Mouse (Mus musculus) heart, adult 11 months (tissue): Measurements from ENCODE around the gene Gatd1.
A peak's percentile ranks its signal among the peaks of the same experiment; 100 is the strongest.
"Not testable (repeated sequence)": the region's sequence is repeated elsewhere in the genome, so short reads cannot be mapped to it uniquely, and the experiment has no call there.

Experiments
- DNase-seq: peaks from one replicate; pipeline ENCODE4 v3.0.0; 2022

The Gatd1 gene

DNA sequence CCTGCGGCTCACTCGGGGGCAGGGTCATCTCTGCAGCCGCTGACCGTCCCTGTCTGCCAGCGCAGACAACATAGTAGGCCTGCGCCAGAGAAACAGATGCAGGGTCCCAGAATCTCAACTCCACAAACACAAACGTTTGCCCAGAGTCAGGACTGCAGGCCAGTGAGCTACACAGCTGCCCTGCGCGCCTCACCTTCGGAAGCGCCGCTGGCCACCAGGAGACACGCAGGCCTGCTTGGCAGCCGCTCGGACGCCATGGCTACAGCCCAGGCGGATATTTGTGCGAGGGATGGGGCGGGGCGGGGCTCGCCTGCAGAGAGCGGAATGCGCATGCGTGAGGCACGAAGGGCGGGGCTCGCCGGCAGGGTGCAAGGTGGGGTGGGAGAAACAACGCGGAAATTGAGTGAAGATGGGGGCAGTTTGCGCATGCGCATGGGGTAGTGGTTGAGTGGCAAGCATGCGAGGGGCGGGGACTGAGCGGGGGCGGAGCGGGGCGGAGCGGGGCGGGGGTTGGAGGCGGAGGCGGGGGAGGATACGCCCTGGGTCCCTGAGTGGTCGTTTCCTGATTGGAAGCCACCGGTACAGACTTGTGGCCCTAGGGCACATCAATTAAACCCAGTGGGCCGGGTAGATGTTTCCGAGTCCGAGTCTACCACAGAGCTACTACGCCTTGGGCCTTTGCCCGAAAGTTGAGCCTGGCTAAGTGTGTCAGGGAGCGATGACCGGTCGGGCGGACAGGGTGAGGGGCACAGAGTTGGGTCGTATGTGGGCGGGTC is at the start of gene Gatd1:
Gene Gatd1, minus strand, starts transcription at position 328 of the 776 bp plus-strand sequence.
- peak; percentile 100 for DNase-seq

DNA sequence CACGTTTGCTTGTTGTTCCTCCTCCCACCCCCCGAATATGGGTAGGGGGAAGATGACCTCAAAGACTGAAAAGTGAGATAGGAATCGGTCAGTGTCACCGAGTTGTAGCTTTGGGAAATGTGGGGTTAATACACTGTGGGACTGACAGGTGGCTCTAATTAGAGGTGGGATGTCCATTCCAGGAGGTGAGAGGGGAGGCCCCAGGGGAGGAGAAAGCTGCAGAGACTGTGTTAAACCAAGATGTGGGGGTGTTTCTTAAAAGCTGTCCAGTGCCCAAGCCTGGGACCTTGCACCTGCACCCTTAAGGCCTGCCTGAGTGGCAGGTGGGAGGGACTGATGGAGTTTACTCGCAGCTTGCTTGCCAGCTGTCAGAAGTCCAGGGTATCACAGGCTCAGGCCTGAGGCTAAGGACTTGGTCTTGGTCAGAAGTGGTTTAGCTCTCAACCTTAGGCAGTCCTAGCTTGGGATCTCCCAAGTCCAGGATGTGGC is 48.4 kb upstream of the Gatd1 start:
- peak; percentile 97 for DNase-seq

DNA sequence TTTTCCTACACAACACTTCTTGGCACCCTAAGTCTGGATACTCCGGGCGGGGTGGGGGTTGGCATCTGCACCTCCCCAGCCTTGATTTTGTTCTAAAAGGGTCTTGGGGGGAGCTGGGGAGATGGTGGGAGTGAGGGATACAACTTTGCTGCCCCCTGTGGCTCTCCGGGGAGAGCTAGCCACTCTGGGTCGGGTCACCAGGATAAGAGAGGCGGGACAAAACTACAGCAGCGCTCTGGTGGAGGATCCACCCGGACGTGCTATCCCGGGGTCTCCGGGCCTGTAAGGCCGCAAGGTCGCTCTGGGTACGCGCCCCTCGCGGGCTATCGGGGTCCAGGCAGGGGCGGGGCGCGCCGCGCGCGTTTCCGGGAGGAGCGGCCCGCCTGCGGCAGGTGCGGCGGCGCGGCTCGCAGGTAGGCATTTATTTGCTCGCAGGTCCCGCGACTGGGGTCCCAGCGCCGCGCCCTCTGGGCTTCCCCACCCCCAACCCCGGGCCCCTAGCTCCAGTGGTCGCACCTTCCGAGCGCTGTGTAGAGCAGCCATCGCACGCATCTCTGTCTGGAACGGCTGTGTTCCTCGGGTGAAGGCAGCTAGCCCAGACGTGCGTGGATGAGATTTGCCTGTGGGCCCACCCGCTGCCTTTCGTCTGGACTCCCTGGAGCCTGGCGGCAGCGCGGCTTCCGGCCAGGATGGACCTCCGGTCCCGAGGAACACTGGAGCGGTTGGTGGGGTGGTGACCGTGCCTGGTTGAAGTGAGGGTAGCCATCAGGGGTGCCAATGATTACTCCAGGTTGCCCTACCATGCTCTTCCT is 47.8 kb upstream of the Gatd1 start:
- peak; percentile 98 for DNase-seq

DNA sequence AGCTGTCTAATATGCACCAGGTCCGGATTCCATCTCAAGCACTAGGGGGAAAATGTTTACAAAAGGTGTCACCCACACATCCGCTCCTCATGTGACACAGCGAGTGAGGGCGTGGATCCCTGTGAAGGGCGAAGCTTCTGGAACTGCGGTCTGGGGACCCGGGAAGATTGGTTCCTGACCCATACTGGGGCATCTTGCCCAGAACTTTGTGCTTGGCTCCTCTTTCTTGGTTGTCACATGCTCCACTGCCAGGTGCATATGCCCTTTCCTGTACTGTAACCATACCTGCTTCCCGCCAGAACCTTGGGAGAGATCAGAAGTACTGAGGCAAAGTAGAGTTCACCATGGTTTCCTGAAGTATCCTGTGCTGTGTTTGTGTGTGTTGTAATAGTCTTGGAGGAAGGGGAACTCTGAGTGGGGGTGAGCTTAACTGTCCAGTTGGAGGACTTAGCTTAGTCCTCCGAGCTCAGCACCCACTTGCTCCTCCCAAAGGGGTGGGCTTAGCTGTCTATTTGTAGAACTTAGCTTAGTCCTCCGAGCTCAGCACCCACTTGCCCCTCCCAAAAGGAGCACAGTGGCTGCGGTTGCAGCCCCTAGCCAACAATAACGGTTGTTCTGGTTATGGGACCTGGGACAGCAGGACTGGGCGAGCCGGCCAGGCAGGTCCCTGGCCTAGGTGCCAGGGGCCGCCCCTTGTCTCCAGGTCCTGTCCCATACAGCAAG is 46.6 kb upstream of the Gatd1 start, which contains the start of gene Cracr2b:
Gene Cracr2b, plus strand, starts transcription at position 704 of the 723 bp plus-strand sequence.
- DNase-seq: peak; percentile 98

DNA sequence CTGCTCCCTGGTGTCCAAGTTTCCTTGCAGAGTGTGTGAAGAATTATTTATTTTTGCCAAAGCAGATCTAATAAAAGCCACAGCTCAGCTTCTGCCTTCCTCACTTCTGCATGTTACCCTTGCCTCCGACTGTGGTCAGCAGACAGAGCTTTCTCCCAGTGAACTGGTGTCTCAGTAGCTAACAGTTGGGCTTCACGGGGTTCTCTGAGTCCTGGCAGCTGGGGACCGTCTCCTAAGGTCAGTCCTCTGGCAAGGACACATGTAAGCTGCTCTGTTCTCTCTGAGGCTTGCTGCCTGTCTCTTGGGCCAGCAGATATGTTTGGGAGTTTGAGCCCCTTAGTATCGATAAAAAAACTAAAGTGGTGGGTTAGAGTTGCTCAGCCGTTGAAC is 46.1 kb upstream of the Gatd1 start:
- peak; percentile 95 for DNase-seq

DNA sequence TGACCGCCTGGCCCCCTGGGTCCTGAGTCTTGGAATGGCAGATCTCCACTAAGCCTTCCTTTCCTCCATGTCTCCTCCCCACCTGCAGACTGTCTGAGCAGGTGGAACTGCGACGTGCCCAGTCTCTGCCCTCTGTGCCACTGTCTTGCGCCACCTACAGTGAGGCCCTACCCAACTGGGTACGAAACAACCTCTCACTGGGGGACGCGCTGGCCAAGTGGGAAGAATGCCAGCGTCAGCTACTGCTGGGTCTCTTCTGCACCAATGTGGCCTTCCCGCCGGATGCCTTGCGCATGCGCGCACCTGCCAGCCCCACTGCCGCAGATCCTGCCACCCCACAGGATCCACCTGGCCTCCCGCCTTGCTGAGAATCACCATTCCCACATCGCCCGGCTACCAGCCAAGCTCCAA is 45.4 kb upstream of the Gatd1 start:
- peak; percentile 96 for DNase-seq

DNA sequence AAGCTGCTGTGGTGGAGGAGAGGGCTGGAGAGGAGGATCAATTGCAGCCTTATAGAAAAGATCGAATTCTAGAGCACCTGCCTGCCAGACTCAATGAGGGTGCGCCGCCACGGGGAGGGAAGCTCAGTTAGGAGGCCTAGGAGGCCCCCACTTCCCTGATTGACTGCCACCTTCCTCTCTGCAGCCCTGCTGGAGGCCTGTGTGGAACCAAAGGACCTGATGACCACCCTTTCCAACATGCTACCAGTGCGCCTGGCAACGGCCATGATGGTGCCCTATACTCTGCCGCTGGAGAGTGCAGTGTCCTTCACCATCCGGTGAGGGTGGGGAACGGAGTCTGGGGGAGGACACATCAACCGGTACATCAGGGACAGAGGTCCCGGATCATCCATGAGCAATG is 44.7 kb upstream of the Gatd1 start:
- DNase-seq: peak; percentile 95

DNA sequence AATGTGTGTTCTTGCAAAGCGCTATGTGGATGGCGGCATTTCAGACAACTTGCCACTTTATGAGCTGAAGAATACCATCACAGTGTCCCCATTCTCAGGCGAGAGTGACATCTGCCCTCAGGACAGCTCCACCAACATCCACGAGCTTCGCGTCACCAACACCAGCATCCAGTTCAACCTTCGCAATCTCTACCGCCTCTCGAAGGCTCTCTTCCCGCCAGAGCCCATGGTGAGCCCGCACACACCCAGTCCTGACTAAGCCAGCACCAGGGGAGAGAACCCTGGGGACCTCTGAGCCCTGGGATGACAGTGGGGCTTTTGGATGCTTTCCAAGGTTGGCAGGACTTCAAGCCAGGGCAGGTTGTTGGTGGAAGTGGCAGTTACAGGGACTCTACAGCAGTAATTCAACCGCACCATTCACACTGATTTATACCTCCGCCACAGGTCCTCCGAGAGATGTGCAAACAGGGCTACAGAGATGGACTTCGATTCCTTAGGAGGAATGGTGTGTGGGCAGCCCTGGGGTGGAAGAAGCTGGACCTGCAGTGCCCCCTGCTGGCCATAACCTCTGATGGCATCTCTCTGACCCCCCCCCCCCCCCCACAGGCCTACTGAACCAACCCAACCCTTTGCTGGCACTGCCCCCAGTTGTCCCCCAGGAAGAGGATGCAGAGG is 44.2 kb upstream of the Gatd1 start:
- peak; percentile 97 for DNase-seq

DNA sequence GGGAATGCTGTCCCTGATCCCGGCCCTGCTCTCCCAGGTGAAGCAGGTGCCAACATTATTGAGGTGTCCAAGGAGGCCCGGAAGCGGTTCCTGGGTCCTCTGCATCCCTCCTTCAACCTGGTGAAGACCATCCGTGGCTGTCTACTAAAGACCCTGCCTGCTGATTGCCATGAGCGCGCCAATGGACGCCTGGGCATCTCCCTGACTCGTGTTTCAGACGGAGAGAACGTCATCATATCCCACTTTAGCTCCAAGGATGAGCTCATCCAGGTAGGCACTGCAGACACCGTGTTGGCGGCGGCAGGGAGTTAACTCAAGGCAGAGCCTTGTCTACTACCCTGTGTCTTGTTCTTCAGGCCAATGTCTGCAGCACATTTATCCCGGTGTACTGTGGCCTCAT is 43.3 kb upstream of the Gatd1 start:
- peak; percentile 95 for DNase-seq

DNA sequence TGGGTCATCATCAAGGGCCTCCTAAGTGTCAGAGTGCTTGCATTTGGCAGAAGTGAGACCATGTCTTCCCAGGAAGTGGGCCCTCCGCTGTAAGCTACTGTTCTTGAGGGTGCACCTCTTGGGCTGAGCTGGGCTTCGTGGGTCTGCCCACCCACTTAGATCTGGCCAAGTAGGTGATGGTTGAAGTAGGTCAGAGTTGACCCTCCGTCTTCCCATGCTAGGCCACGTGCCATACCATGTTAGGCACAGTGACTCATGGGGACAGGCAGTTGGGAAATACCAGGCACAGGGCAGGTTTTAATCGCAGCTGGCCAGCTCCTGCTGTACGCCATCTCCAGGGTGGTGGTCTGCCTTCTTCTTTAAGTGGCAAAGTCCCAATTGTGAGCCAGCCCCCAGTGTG is 42.8 kb upstream of the Gatd1 start:
- peak; percentile 97 for DNase-seq

DNA sequence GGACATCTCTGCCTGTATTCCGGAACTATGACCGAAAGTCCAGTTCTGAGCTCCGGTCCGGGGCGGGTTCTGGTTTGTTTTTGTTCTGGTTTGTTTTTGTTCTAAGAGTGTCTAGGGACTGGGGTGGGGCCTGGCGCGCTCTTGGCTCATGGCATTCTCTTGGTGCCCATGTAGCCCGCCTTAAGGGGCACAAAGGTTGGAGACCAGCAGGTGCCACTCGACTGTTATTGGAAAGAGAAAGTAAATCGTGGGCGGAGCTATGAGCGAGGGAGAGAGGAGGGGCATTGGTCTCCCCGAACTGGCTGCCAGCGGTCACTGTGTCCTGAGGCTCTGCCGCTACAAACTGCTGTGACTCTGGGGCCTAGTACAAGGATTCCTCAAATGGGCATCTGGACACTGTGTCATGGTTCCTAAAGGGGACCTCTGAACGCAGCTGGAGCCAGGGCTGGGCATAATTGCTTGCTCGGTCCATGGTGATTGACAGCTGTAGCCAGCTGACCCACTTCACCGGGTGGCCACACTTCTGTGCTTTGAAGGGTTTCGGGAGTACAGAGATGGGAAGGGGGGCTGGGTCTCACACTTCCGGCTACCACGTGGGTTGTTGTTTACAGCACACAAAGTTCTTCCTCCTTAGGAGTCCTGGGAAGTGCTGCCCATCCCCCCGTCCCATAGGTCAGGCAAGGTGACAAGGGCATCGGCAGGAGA is 41.8 kb upstream of the Gatd1 start:
- peak; percentile 99 for DNase-seq

DNA sequence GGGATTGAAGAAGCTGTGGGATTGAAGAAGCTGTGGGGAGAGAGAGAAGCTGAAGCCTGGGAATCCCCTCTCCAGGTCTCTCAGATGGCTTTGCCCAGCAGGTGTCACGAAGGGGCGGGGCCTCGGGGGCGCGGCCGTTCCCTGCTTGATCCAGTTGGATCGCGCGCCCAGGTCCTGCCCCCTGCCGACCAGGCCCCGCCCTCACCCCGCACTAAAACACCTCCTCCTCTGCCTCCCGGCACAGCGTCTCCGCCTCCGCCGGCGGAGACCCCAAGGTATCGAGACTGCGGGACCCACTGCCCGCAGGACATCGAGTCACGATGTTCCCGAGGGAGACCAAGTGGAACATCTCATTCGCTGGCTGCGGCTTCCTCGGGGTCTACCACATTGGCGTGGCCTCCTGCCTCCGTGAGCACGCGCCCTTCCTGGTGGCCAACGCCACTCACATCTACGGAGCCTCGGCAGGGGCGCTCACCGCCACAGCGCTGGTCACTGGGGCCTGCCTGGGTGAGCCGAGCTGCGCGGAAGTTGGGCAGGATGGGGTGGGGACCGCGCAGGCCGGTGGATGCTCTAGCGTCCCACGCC is 41.1 kb upstream of the Gatd1 start, which contains the start of gene Pnpla2:
Gene Pnpla2, plus strand, starts transcription at position 232 of the 585 bp plus-strand sequence.
- DNase-seq: peak; percentile 100

DNA sequence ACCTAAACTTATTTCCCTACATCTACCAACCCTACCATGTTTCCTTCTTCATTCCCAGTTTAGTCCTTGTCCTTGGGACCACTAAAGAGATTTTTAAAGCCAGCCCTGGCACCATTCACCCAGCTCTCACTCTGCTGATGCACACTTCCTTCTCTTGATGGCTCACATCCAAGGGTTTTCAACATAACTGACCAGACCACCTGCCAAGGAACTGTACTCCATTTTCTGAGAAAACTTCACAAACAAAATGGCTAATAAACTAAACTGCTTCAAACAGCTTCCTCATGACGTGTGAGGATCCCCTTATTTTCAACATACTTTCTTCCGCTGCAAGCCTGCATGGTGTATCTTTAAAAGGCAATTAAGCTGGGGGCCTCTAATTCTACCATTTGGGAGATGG is 39.7 kb upstream of the Gatd1 start:
- no peak for DNase-seq

DNA sequence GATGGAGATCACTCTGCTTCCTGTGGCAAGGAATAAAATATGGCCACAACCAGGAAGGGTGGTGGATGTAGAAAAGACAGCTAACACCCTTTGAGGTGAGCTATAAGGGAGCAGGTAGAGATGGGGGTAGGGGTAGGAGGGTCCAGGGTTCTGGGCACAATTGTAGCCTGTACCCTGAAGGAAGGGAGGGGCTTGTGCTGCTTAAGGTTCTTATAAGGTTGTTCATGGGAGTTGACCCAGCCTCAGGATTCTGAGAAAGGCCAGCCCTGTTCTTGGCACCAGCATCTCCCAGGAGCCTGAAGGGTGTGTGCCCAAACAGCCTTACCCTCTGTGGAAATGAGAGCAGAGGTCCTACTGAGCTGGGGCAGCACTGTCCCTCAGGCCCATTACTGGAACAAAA is 38.0 kb upstream of the Gatd1 start:
- peak; percentile 92 for DNase-seq

DNA sequence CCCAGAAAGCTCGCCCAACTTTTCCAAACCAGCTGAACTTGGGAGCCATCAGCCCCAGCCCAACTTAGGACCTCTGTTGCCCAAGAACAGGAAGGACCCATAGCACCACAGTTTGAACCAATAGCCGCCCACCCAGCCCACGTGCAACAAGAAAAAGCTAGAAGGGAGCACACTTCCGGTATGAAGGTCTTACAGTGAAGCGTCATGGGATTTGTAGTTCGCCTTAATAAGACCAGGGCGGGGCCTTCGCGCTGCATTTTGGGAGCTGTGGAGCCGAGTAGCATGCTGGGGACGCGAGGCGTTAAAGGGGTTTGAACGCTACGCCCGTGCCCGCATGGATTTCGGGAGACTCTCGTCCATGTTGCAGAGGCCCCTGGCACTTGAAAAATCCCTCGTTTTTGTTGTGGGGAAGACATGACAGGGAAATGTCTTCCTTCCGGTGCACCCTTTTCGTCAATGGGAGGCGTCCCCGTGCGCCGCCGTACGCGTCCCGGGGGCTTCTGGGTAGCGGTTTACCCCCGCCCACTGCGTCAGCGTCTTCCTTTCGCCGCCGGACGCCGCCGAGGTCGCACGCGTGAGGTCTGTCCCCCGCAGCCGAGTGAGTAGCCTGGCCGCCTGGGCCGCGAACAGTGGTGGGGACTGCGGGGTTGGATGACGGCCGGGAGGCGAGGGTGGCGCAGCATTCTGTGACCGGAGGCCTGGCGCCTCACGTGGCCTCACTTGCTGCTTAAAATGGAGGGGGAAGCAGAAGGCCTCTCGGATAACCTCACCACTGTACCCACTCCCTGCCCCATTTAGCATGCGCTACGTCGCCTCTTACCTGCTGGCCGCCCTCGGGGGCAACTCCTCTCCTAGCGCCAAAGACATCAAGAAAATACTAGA is 33.4 kb upstream of the Gatd1 start, which contains the start of gene Rplp2:
Gene Rplp2, plus strand, starts transcription at position 261 of the 882 bp plus-strand sequence.
- peak; percentile 99 for DNase-seq

DNA sequence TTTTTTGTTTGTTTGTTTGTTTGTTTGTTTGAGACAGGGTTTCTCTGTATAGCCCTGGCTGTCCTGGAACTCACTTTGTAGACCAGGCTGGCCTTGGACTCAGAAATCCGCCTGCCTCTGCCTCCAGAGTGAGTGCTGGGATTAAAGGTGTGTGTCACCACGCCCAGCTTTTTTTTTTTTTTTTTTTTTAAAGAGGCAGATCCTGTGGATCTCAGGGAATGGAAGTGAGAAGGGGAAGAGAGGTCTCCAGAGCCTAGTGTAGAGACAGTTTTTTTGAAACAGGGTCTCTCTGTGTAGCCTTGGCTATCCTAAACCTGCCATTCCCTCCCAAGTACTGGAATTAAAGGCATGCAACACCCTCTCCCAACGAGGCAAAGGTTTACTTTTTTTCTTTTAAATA is 32.4 kb upstream of the Gatd1 start:
- DNase-seq: not testable (repeated sequence)

DNA sequence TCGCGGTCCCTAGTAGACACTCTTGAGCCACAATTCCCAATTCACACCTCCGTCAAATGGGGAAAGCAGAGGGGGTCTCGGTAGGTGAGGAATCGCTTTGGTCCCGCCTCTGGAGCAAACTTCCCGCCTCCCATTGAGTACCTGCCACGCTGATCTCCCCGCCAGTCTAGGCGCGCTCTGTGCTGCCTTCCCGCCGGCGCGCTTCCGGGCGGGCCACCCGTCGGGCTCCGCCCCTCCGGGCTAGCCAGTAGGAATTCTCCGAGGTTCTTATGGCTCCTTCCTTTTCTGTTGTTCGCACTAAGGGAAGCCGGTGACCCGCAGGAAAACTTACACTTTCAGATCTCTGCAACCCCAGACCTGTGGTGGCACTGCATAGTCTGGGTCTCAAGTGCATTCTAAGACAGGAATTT is 29.9 kb upstream of the Gatd1 start, which contains the start of gene Pidd1:
Gene Pidd1, minus strand, starts transcription at position 198 of the 410 bp plus-strand sequence.
- peak; percentile 97 for DNase-seq

DNA sequence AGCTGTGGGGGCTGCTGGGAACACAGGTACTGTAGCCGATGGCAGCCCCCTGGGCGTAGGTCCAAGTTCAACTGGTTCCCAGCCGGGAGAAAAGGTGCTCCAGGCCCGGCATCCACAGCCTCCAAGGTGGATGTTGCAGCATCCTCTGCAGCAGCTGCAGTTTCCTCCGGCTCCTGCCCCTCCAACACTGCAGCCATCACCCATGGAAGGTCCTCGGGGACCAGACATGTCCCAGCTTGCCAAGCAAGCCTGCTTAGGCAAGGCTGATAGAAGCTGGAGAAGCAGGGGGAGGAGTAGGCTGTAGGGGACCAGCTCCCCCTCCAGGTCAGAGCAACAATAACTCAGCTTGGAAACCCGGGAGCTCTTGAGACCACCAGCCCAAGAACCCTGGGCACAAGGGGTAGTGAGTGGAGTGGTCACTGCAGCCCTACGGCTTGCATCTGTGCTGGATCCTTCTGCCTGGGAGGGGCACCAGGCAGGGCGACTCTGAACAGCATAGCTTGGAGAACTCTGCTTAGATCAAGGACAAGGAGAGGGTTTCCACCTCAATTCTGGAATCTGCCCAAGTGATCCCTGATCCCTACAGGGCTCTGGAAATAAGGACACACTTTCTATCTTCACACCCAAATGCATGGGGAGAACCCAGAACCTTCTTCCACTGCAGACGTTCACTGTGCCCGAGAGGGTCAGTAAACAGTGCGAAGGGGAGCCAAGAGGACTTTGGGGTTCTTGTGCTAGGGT is 29.3 kb upstream of the Gatd1 start:
- DNase-seq: peak; percentile 95

DNA sequence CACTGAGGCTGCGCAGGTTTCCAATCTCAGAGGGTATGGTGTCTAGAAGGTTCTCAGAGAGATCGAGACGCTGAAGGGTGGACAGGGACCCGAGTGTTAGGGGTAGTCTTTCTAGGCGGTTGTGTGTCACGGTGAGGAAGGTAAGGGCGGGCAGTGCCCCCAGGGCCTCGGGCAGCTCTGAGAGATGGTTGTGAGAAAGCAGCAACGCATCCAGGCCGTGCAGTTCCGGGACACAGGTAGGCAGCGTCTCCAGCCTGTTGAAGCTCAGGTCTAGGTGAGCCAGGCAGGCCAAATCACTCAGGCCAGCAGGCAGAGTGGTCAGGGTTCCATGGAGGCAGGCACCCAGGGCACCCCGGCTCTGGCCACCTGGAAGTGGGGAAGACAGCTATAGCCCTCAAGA is 28.3 kb upstream of the Gatd1 start:
- peak; percentile 92 for DNase-seq
